Mouse (Mus musculus): ENCODE data around the gene Zfand3.

Gene Zfand3

GRCm38 (mm10) chr17:30230428-30230827 is 225.9 kb downstream of the Zfand3 start:
- DNase-seq (ENCODE audit: low spot score), result no peak

GRCm38 (mm10) chr17:30231483-30231882 is 226.9 kb downstream of the Zfand3 start:
- no peak for DNase-seq (ENCODE audit: low spot score)

- DNase-seq (ENCODE audit: low spot score), result no peak
Measured at GRCm38 (mm10) chr17:30232698-30233097, 228.2 kb downstream of the Zfand3 start.

- DNase-seq (ENCODE audit: low spot score), result no peak
Measured at GRCm38 (mm10) chr17:30235380-30235779, 230.8 kb downstream of the Zfand3 start.

GRCm38 (mm10) chr17:30236611-30237010 is 232.1 kb downstream of the Zfand3 start:
- DNase-seq (ENCODE audit: low spot score), result no peak

- no peak for DNase-seq (ENCODE audit: low spot score)
Measured at GRCm38 (mm10) chr17:30237600-30237999, 233.1 kb downstream of the Zfand3 start.

- no peak for DNase-seq (ENCODE audit: low spot score)
Measured at GRCm38 (mm10) chr17:30239458-30239857, 234.9 kb downstream of the Zfand3 start.

- DNase-seq (ENCODE audit: low spot score), result no peak
Measured at GRCm38 (mm10) chr17:30240659-30241058, 236.1 kb downstream of the Zfand3 start.

GRCm38 (mm10) chr17:30241061-30241460 is 236.5 kb downstream of the Zfand3 start:
- no peak for DNase-seq (ENCODE audit: low spot score)

- DNase-seq (ENCODE audit: low spot score), result no peak
Measured at GRCm38 (mm10) chr17:30241720-30242322, 237.3 kb downstream of the Zfand3 start.

- no peak for DNase-seq (ENCODE audit: low spot score)
Measured at GRCm38 (mm10) chr17:30242647-30243046, 238.1 kb downstream of the Zfand3 start.

GRCm38 (mm10) chr17:30243540-30243939 is 239.0 kb downstream of the Zfand3 start:
- peak; percentile 62 for DNase-seq (ENCODE audit: low spot score)

GRCm38 (mm10) chr17:30244651-30245307 is 240.2 kb downstream of the Zfand3 start:
- no peak for DNase-seq (ENCODE audit: low spot score)

- peak; percentile 45 for DNase-seq (ENCODE audit: low spot score)
Measured at GRCm38 (mm10) chr17:30245308-30245706, 240.8 kb downstream of the Zfand3 start.

GRCm38 (mm10) chr17:30253028-30253427 is 248.5 kb downstream of the Zfand3 start:
- DNase-seq (ENCODE audit: low spot score), result no peak

- no peak for DNase-seq (ENCODE audit: low spot score)
Measured at GRCm38 (mm10) chr17:30253924-30254323, 249.4 kb downstream of the Zfand3 start.

- no peak for DNase-seq (ENCODE audit: low spot score)
Measured at GRCm38 (mm10) chr17:30255928-30256560, 251.5 kb downstream of the Zfand3 start.

GRCm38 (mm10) chr17:30258480-30258879 is 253.9 kb downstream of the Zfand3 start:
- no peak for DNase-seq (ENCODE audit: low spot score)

- DNase-seq (ENCODE audit: low spot score), result no peak
Measured at GRCm38 (mm10) chr17:30259938-30260337, 255.4 kb downstream of the Zfand3 start.

Measured in ovary, postnatal 36 days (tissue).